Mouse (Mus musculus) thymus, postnatal 0 days (tissue): ENCODE measurements at regions not wholly inside any gene's neighbourhood (a gene's known extent, or its start where the extent isn't known, plus 50 kb on each side); places are given as distances from the start of the nearest gene placed in this dataset.

ENCODE experiments used
- DNase-seq: peaks from one replicate; pipeline ENCODE4 v3.0.0-alpha.2; 2015; ENCODE audit warnings: low spot score

- no peak for DNase-seq
Measured at GRCm38 (mm10) chr5:33512253-33512884, 78.6 kb upstream of the Nkx1-1 start.

GRCm38 (mm10) chr5:33511529-33512252, 77.9 kb upstream of the Nkx1-1 start:
- no peak for DNase-seq

DNA sequence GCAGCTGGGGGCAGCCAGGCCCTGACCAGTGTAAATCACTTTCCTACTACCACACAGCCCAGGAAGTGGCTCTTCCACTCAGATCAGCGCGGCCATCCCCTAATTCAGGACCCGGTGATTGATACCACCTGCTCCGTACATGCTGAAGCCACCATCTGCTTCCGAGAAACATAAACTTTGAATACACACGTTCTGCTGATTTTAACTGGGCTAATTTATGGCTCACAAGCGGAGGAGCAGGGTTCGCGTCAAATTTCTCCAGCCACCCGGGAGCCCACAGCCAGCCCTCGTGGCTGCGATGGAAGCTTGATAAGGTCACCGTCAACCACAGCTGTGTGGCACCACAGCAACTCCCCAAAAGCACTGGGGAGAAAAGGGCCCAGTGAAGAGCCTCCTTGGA, 72.0 kb upstream of the Nkx1-1 start:
- DNase-seq = no peak

DNA sequence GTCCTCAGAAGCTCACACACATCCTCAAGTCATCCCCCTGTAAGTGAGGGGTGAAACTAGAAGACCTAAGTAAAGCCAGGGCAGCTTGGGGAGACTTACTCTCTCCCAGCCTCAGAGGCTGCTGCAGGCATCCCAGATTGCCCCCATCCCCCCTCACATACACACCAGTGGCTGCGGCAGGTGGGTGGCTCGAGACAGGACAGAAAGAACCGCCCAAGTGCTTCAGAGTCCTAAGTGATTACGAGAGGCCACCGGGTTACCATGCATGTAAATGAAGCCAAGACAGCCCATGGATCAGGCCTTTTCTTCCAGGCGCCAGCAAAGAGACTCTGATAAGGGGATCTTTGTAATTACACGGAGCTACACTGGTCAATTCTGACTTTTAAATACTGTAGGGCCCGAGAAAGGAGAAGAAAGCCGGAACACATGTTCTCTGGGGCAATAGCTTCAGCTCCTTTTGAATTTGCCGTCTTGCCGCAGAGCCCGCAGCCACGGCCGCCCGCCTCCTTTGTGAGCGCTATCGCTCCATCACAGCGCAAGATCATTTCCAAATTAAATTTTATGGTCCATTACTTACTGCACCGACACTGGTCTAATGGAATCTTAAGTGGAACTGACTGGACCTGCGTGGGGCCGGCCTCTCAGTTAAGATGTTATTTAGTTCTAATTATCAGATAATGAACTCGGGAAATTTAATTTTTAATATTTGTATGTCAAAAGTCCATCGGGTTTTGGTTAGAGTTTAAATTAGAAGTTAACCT, 68.1 kb upstream of the Nkx1-1 start:
- DNase-seq = no peak

- DNase-seq = no peak
Measured at GRCm38 (mm10) chr5:33501211-33501610, 67.4 kb upstream of the Nkx1-1 start.

GRCm38 (mm10) chr5:33495900-33496529, 62.2 kb upstream of the Nkx1-1 start:
- peak; percentile 81 for DNase-seq

GRCm38 (mm10) chr5:33495276-33495675, 61.5 kb upstream of the Nkx1-1 start:
- no peak for DNase-seq

GRCm38 (mm10) chr5:33492604-33493315, 59.0 kb upstream of the Nkx1-1 start:
- no peak for DNase-seq

GRCm38 (mm10) chr5:33489286-33489685, 55.5 kb upstream of the Nkx1-1 start:
- DNase-seq = no peak

- no peak for DNase-seq
Measured at GRCm38 (mm10) chr5:33488152-33488561, 54.4 kb upstream of the Nkx1-1 start.

GRCm38 (mm10) chr5:33485765-33486164, 52.0 kb upstream of the Nkx1-1 start:
- no peak for DNase-seq
